Mouse (Mus musculus): Measurements from ENCODE around the gene Tuba4a.
A peak's percentile ranks its signal among the peaks of the same experiment; 100 is the strongest.
"Not testable (repeated sequence)": the region's sequence is repeated elsewhere in the genome, so short reads cannot be mapped to it uniquely, and the experiment has no call there.

The Tuba4a gene

GRCm38 (mm10) chr1:75236117-75237050 lies 16.7 kb upstream of the Tuba4a start, which contains the start of gene Dnajb2:
Gene Dnajb2 (plus strand): TSS chr1:75236406.
- peak; percentile 82 to 83 for DNase-seq (ENCODE audit: low spot score in 2 of 2)

GRCm38 (mm10) chr1:75234606-75235005 lies 14.9 kb upstream of the Tuba4a start:
- DNase-seq (ENCODE audit: low spot score in 2 of 2), result peak; percentile 64 to 79

- not testable (repeated sequence) for DNase-seq (ENCODE audit: low spot score in 2 of 2)
These were observed 12.8 kb upstream of the Tuba4a start for GRCm38 (mm10) chr1:75232489-75232888.

GRCm38 (mm10) chr1:75231664-75232152 lies 12.0 kb upstream of the Tuba4a start, which contains the start of gene A630095N17Rik:
Gene A630095N17Rik (minus strand): TSS chr1:75232102.
- DNase-seq (ENCODE audit: low spot score in 2 of 2), result no peak

- no peak for DNase-seq (ENCODE audit: low spot score in 2 of 2)
These were observed 11.6 kb upstream of the Tuba4a start for GRCm38 (mm10) chr1:75231224-75231623.

DNA sequence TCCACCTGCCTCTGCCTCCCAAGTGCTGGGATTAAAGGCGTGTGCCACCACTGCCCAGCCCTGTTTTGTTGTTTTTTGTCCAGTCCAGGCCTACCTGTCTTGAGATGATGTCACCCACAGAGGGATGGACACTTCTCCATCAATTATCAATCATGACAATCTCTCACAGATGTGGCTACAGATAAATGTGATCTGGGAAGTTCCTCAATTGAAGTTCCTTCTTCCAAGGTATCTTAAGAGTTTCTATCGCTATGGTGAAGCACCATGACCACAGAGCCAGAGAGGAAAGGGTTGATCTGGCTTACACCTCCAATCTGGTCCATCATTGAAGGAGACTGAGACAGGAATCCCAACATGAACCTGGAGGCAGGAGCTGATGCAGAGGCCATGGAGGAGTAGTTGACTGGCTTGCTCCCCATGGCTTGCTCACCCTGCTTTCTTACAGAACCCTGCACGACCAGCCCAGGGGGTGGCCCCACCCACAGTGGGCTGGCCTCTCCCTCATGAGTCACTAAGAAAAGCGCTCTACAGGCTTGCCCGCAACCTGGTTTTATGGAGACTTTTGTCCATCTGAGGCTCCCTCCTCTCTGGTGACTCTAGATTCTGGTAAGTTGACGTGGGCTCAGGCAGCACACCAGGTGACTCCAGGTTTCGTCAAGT lies 10.8 kb upstream of the Tuba4a start:
- no peak for DNase-seq (ENCODE audit: low spot score in 2 of 2)

- no peak for DNase-seq (ENCODE audit: low spot score in 2 of 2)
These were observed 9.5 kb upstream of the Tuba4a start for GRCm38 (mm10) chr1:75229158-75229557.

DNA sequence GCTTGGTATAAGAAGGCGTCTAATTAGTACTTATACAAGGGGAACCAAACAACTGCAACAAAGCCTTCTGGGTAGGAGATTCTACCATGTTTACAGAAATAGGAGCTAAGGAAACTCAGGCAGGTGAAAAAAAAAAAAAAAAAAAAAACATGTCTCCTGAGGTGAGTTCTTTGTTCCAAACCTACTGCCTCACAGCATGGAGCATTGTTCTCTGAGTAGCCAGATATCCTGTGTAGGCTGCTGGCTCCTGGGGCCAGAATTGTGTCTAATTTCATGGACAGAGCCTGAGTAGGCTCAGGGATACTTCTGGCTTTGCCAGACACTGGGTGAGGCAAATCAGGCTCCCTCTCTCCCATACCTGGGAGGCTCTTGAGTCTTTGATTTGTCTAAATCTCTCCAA lies 8.0 kb upstream of the Tuba4a start:
- DNase-seq (ENCODE audit: low spot score in 2 of 2), result no peak

DNA sequence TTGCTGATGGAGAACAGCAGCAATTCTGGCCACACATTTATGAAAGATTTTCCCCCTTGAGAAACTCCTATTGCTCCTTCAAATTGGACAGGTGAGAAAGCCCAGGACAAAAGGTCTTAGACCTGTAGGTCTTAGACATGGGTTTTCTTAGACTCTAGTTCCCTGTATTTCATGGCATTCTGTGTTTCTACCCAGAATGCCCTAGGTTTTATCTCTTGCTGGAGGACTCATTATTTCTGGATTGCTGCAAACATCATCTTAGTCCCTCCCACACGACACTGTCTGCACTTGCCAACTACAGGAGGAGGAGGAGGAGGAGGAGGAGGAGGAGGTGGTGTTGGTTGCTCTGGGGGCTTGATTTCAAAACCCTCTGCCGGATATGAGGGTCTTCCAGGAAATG lies 6.5 kb upstream of the Tuba4a start:
- DNase-seq (ENCODE audit: low spot score in 2 of 2), result no peak

DNA sequence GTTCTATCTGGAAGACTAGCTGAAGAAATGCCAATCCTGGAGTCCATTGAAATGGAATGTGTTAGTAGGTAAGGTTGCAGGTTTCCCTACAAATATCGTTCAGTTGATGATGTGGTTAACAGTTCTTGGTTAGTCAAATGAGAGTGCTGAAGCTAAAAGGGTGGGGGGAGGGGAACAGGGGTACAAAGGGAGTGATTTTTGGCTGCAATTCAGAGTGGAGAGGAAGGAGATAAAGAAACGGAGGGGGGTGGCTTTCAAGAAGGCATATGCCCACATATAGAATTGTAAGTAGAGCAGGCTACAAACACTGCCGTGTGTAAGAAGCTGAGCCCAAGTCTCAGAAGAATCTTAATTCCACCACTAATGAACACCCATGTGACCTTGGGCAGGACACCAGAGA lies 5.8 kb upstream of the Tuba4a start:
- DNase-seq (ENCODE audit: low spot score in 2 of 2), result no peak

DNA sequence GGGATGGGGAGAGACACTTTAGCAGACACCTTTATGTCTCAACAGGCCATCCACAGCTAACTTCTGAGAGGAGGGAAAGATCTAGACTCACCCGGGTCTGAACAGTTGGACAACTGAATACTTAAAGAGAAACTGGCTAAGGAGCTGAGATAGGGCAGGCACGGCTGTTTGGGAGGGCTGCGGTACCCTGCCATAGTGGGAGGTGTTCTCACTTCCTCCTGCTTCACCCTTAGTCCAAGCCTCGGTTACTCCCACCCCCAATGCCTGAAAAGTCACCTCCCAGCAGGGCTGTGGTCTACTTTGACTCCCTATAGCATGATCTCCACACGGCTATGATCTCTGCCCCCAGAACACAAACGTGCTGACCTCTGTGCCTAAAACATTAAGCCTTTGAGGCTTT lies 3.9 kb upstream of the Tuba4a start:
- DNase-seq (ENCODE audit: low spot score in 2 of 2), result no peak

DNA sequence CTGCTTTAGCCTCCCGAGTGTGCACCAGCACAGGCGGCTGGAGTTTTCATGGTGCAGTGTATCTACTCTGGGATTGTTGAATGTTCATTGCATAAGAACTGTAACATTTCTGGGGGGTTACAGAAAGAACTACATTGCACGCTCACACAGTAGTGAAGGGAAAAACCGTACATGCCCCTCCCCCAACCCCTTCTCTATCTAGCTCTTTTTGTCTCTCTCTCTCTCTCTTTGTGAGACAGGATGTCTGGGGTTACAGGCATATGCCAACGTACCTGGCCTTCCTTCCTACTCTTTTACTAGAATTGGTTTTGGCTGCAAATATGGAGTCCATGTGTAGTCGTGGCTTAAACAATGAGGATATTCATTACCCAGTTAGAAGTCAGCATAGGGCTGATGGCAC lies 3.3 kb upstream of the Tuba4a start:
- no peak for DNase-seq (ENCODE audit: low spot score in 2 of 2)

DNA sequence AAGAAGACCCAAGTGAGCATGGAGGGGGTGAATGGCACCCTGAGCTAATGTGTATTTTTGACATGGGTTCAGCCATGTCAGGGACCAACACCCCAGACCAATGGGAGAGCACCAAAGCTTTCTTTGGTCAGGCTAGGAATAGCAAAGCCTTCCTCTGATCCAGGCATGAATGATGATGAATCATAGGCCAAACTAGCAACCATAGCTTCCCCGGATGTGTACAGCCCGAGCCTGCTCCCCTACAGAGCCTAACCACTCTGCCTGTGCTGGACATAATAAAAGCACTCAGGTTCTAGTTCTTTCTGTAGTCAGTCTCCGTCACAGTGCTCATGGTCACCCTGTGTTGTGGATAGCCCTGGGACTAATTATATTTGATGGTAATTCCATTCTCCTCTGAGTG lies 1.9 kb upstream of the Tuba4a start:
- no peak for DNase-seq (ENCODE audit: low spot score in 2 of 2)

DNA sequence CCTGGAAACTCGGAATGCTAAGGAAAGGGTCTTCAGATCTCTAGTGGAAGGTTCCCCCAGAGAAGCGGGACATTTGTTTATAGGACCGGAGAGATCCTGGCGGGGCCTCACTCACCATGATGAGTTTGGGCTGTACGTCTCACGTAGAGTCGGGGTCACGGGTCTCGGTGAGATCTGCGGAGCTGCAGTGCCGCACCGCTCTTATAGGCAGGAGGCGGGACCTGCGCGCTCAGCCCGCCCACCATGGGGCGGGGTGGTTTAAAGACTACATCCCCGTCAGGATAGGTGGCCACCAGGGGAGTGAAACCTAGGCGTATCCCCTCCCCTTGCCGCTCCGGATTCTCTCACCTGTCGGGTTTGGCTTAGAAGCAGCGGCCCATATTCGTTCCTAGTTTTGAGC lies 587 bp downstream of the Tuba4a start:
- peak; percentile 91 to 95 for DNase-seq (ENCODE audit: low spot score in 2 of 2)

DNA sequence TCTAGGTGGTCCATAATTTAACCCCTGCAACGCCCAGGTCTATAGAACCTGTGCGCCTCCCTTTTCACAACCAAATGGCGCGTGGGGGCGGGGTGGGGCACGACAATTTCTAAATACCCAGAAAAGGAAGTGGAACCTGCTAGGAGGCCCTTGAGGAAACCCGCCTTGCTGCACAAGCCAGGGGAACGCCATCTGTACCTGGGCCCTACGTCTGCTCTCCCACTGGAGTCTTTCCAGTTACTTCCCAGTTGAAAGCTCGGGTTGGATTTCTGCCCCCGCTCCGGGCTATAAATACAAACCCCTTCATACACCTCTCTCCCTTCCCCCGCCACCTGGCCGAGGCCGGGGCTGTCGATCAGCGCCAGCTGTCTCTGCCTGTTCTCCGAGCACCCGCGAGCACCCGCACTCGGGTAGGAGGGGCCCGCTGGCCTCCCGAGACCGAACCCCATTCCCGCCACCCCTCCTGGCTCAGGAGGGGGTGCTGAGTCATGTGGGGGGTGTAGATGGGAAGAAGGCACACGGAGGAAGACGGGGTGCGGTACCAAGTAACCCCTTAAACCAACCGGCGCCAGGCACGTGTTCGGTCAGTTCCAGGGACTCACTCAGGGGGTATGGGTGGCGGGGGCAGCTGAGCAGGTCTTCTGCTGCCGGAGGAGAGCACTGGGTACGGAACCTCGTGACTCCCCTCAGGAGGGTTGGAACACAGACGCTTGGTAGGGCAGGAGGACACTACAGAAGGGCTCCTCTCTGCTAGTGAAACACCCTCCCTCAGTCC lies 1.3 kb downstream of the Tuba4a start:
- DNase-seq (ENCODE audit: low spot score in 2 of 2), result peak; percentile 74 to 77

- DNase-seq (ENCODE audit: low spot score in 2 of 2), result peak in 1 of 2 experiments; percentile 51
These were observed 1.8 kb downstream of the Tuba4a start for GRCm38 (mm10) chr1:75217893-75218226.

GRCm38 (mm10) chr1:75216797-75217585 lies 2.7 kb downstream of the Tuba4a start:
- DNase-seq (ENCODE audit: low spot score in 2 of 2), result no peak

DNA sequence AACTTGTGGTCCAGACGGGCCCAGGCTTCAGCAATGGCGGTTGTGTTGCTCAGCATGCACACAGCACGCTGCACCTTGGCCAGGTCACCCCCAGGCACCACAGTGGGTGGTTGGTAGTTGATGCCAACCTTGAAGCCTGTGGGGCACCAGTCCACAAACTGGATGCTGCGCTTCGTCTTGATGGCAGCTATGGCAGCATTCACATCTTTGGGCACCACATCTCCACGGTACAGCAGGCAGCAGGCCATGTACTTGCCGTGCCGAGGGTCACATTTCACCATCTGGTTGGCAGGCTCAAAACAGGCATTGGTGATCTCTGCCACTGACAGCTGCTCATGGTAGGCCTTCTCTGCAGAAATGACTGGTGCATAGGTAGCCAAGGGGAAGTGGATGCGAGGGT lies 3.9 kb downstream of the Tuba4a start:
- DNase-seq (ENCODE audit: low spot score in 2 of 2), result no peak

DNA sequence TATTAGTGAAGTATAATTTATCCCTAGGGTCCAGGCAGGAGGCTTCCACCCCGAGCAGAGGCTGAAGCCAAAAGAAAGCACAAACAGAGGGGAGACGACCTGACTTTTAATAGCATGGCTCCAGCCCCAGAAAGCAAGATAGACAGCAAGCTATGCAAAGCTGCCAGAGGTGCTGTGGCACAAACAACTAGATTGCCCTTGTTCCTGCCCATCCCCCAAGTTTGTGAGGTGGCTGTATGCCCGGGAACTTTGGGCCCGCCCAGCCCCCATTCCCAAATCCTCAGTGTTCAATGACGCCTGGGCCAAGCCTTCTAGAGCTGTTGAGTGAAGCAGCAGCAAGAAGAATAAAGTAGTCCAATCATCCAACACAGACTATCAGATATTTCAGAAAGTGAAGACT lies 4.8 kb downstream of the Tuba4a start:
- DNase-seq (ENCODE audit: low spot score in 2 of 2), result peak; percentile 68 to 75

DNA sequence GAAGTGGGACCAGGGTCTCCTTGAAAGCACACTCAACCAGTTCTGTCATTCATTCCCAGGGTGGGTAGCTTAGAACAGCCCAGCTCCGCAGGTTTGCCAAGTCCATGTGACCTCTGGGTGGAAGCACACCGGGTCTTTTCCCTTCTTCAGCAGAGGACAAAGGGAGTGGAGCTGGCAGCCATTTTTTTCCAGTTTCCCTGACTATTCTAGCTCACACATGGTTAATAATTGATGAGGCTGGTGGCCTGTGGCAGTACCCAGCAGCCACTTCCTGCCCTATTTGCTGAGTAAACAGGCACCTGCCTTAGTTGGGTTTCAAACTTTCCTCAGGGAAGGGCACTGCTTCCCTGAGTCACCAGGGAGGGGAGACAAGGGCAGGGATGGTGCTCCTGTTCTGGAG lies 5.2 kb downstream of the Tuba4a start:
- DNase-seq (ENCODE audit: low spot score in 2 of 2), result no peak

GRCm38 (mm10) chr1:75213096-75213495 lies 6.6 kb downstream of the Tuba4a start:
- no peak for DNase-seq (ENCODE audit: low spot score in 2 of 2)

All from frontal cortex, postnatal 36 days (tissue).